Mouse (Mus musculus): ENCODE measurements at regions not wholly inside any gene's neighbourhood (a gene's known extent, or its start where the extent isn't known, plus 50 kb on each side); places are given as distances from the start of the nearest gene placed in this dataset.
"Not testable (repeated sequence)": the region's sequence is repeated elsewhere in the genome, so short reads cannot be mapped to it uniquely, and the experiment has no call there.

DNA sequence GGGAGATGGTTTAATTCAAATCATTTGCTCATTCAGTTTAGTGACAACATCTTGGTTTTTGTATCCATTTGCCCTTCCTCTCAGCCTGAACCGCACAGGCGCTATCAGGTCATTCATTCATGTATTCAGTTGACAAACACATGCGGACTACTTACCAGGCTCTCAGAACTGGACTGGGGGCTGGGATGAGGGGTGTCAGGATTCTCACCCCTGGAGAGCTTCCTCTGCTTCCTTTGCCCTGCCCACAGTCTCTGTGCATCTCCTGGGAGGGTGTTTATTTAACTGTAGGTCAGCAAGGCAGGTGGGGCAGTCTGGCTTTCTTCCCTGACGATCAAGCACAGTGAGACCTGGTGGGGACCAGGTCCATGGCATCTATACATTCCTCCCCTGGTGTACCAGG, 123.6 kb upstream of the Slc1a3 start:
- DNase-seq, result no peak
- intact Hi-C loops (cut with DNase I), result no loop called here

DNA sequence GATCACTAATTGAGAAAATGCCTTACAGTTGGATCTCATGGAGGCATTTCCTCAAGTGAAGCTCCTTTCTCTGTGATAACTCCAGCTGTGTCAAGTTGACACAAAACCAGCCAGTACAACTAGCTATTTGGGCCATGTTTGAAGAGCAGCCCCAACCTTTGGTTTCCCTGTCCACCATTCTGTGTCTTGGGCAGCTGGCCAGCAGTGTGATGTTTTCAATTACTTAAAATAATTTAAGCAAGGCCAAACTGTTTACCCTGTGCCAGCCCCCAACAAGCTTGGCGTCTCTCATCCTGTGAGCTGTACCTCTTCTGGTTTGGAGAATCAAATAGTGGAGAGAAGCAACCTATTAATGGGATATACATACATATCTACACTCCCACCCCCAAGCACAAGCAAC, 122.4 kb upstream of the Slc1a3 start:
- intact Hi-C loops (cut with DNase I), result no loop called here

GRCm38 (mm10) chr15:8831720-8832620, 121.4 kb upstream of the Slc1a3 start:
- intact Hi-C loops (cut with DNase I), result no loop called here
- DNase-seq, result no peak

More for the DNA sequence above, 122.4 kb upstream of the Slc1a3 start:
- no peak for DNase-seq

GRCm38 (mm10) chr15:8824861-8825260, 114.3 kb upstream of the Slc1a3 start:
- intact Hi-C loops (cut with DNase I), result no loop called here
- DNase-seq, result no peak

DNA sequence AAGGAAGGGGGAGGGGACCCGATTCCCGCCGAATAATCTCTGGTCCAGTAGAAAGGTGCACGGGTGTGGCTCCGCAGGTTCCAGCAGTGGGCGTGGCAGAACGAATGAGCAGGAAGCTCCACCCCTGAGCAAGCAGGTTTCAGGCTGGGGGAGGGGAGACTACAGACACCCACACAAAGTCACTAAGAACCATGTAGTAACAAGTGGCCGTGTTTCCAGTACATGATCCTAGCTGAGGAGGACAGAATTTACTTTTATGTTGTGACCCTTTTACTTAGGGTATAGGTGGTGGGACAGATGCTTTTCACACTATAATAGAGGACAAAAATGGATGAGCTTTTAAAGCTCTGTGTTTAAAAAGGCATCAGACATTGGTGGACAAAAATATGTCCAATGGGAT, 112.2 kb upstream of the Slc1a3 start:
- DNase-seq, result not testable (repeated sequence)

DNA sequence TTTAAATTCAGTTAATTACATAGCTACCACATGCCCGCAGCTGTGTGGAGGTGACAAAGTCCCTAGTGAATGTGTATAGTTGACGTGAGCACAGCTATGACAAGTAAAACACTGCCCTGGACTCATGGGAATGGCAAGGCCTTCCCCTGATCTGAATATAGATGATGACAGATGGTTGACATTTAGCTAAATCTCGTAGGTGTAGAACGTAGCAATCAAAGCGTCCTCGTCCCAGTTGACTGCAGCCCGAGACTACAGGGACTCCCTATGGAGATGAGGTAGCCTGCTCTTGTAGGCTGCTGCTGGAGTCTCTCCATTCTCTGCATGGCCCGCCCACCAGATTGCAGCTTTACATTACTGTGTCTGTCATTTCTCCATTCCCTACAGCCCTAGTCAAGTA, 107.0 kb upstream of the Slc1a3 start:
- intact Hi-C loops (cut with DNase I), result no loop called here
- DNase-seq, result no peak

More for the DNA sequence above, 112.2 kb upstream of the Slc1a3 start:
- intact Hi-C loops (cut with DNase I), result not testable (repeated sequence)

GRCm38 (mm10) chr15:8816501-8817368, 106.2 kb upstream of the Slc1a3 start:
- no peak for DNase-seq
- intact Hi-C loops (cut with DNase I), result no loop called here

DNA sequence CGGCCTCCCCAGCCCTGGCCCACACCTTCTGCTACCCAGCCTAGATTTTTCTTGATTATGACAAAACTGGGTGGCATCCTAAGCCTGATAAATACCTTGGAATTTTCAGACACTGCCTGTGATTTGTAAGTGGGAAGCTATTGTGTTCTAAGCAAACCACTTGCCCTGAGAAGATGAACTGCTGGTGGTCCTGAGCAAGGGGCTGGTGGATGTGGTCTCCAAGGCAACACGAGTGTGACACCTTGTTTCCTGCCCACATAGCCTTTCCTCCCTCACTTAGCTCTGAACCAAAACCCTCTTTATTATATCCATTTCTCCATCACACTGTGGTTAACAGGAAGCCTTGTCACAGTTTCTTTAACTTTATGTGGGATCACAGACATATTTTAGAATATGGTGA, 105.4 kb upstream of the Slc1a3 start:
- intact Hi-C loops (cut with DNase I), result no loop called here
- DNase-seq, result no peak

GRCm38 (mm10) chr15:8815277-8815676, 104.7 kb upstream of the Slc1a3 start:
- no peak for DNase-seq
- intact Hi-C loops (cut with DNase I), result no loop called here

GRCm38 (mm10) chr15:8806354-8806753, 95.8 kb upstream of the Slc1a3 start:
- intact Hi-C loops (cut with DNase I), result no loop called here
- DNase-seq, result peak; percentile 22 to 28

- DNase-seq; intact Hi-C loops (cut with DNase I): not testable (repeated sequence)
Measured at GRCm38 (mm10) chr15:8805565-8805964, 95.0 kb upstream of the Slc1a3 start.

DNA sequence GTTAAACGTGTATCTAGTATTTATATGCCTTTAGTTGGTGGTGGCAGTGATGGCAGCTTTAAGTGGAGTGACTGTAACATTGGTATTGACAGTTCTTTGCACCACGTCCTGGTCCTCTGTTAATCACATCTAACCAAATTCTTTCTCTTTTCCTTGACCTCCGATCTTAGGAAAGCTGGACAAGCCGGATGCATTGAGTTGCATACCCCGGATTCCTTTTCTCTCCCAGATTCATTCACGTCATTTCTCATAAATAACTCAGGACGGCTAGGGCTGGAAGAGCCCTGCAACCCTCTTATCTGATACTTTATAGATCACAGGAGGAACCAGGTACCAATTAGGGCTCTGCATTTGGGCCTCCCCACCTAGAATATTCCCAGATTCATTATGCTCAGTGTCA, 91.5 kb upstream of the Slc1a3 start:
- no peak for DNase-seq
- intact Hi-C loops (cut with DNase I), result no loop called here

DNA sequence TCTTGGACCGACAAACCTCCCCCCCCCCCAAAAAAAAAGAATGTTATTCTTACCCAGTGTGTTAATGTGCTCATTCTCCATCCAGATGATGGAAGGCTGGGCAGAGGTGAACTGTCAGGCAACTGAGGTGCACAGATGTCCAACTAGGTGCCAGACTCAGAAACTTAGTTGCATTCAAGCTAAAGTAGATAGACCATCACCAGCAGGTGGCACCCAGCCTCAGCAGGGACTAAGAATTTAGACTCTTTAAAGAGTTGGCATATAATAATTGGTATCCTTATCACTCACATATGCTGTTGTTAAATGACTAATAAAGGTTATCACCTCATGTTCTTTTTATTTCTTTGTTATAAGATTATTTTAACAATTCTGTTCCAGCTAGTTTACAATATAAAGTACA, 86.5 kb upstream of the Slc1a3 start:
- no peak for DNase-seq
- intact Hi-C loops (cut with DNase I), result no loop called here

GRCm38 (mm10) chr15:8792106-8792505, 81.5 kb upstream of the Slc1a3 start:
- intact Hi-C loops (cut with DNase I), result loop anchor here (5.0 kb wide), 1 partner anchor 90 kb away; no protein-coding TSS in a partner anchor
- DNase-seq, result no peak

- DNase-seq, result no peak
- intact Hi-C loops (cut with DNase I), result loop anchor here (5.0 kb wide), 1 partner anchor 92 kb away; no protein-coding TSS in a partner anchor
Measured at GRCm38 (mm10) chr15:8789924-8790323, 79.4 kb upstream of the Slc1a3 start.

DNA sequence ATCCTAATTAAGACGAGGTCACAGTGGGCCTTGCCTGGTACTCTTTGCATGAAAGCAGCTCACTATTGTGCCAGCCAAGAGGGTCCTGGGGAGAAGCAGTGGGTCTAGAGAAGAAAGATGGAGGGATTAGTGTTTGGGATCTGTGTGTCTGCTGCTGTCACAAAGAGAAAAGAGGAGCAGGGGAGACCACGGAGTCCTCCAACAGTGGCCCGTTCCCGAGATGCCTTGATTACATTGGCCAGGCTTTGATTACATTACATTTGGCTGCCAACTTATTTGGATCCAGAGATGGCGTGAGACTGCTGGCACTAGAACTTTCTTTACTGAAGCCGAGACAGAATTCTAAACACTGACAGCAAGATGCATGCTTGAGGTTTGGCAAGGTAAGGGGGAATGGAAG, 78.4 kb upstream of the Slc1a3 start:
- no peak for DNase-seq
- intact Hi-C loops (cut with DNase I), result no loop called here

GRCm38 (mm10) chr15:8785537-8785936, 75.0 kb upstream of the Slc1a3 start:
- DNase-seq, result no peak
- intact Hi-C loops (cut with DNase I), result no loop called here

- DNase-seq, result no peak
- intact Hi-C loops (cut with DNase I), result no loop called here
Measured at GRCm38 (mm10) chr15:8783567-8783966, 73.0 kb upstream of the Slc1a3 start.

DNA sequence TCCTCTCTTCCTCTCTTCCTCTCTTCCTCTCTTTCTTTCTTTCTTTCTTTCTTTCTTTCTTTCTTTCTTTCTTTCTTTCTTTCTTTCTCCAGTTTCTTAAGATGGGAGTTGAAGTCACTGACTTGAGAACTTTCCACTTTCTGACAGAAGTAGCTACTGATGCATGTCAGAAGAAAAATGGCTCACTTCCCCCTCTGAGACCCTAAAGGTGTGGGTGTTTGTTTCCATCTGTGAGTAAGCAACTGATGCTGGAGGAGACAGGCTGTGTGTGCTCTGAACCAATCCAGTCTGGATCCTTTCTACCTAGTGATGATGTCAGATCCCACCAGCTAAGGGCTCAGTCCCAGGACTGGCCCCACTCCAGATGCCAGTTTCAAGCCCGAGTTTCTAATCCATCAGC, 72.5 kb upstream of the Slc1a3 start:
- intact Hi-C loops (cut with DNase I), result no loop called here
- DNase-seq, result no peak

DNA sequence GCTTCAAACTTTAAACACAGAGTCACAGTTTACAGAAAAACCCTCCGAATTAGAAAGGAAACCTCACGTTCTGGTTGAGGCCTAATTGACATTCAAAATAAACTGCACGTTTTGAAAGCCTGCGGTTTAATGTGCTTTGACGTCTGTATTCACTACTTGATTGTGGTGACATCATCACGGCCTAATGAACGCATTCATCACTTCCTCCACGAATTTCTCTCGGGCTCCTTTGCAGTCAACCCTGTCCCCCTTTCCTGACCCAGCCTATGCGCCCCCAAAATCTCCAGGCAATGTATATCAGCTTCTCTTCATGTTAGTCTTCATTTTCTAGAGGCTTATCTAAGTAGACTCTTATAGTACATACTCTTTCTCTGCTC, 71.6 kb upstream of the Slc1a3 start:
- intact Hi-C loops (cut with DNase I), result no loop called here
- DNase-seq, result no peak
